Mouse (Mus musculus): Measurements from ENCODE around the gene Ggt6. TPM values are rescaled to one million over a fixed set of nuclear protein-coding genes. Genes with fewer than 3 reads are reported as not detected.

Gene Ggt6
- polyA plus RNA-seq, 1 experiment from 2014 or later, result 0.08 TPM

DNA sequence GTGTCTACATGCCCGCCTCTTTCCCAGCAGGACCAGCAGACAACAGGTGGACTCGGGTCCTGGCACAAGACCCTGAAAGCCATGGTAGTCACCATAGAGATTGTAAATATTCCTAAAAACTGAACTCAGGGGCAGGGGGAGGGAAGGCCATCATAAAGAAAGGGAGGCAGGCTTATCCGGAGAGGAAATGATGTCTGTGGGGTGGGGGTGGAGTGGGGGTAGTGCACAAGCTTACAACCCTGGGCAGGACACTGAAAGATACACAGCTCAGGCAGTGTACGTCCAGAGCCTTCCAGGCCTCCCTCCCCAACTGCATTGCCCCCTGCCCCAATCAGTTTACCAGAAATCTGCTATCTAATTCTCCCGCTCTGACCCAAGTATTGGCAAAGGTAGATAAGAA lies 51.8 kb downstream of the Ggt6 start:
- peaks cover 31% of the 10 kb centered on the region for H3K4me1 ChIP-seq
- WGBS, result 65% methylated on average over 5 of the region's 5 CpGs
- H3K27ac ChIP-seq, result no peak overlapping the region
- H3K27me3 ChIP-seq (ENCODE audit: low read depth, poor library complexity, severe bottlenecking), result peaks cover 53% of the 10 kb centered on the region
- no peaks in the 10 kb centered on the region for H3K36me3 ChIP-seq
- H3K4me3 ChIP-seq, result peak overlapping the region; percentile 6; the same call in 1 of the 2 replicates
- DNase-seq (ENCODE audit: low spot score), result no peak
- H3K9me3 ChIP-seq (replicated peaks), result no peaks in the 10 kb centered on the region

DNA sequence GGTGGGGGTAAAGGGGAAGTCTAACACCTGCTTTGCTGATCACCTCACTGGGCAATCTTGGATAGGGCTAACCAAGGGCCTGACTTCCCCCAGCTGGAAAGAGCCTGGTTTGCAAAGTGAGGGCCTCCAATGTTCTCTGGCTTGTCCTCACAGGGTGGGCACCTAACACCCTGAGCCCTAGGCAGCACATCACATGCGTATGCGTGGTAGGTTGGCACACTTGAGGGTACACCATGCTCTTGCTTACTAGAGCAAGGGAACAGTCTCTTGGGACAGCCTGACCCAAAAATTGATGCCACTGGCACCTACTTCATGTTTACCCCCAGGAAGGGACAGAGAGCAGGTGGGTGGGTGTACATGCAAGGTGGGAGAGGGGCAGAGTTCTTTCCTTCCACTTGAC lies 52.4 kb downstream of the Ggt6 start:
- H3K27ac ChIP-seq, result no peak overlapping the region
- WGBS, result 88% methylated on average over 2 of the region's 2 CpGs
- H3K27me3 ChIP-seq (ENCODE audit: low read depth, poor library complexity, severe bottlenecking), result peaks cover 53% of the 10 kb centered on the region
- peak overlapping the region; percentile 6; the same call in 1 of the 2 replicates for H3K4me3 ChIP-seq
- DNase-seq (ENCODE audit: low spot score), result no peak
- H3K9me3 ChIP-seq (replicated peaks), result no peaks in the 10 kb centered on the region
- peaks cover 31% of the 10 kb centered on the region for H3K4me1 ChIP-seq
- H3K36me3 ChIP-seq, result no peaks in the 10 kb centered on the region

Small RNA genes lying within 50 kb of the gene (microRNA-seq; reads per million reads assigned to microRNA genes)
- gene Mir6338, result not detected

Other genes with a start within 250 kb of the Ggt6 start
- gene Gm43951, start 228.7 kb upstream of the Ggt6 start, polyA plus RNA-seq (2016; fragmentation: Nextera tagmentation; extraction: Ambion mirVana), result 0.68 and 0.83 TPM in 2 replicates
- 11.7 and 13.2 TPM in 2 replicates for gene 4933427D14Rik, start 228.1 kb upstream of the Ggt6 start, polyA plus RNA-seq (2016; fragmentation: Nextera tagmentation; extraction: Ambion mirVana)
- gene Txndc17, start 228.0 kb upstream of the Ggt6 start, polyA plus RNA-seq (2016; fragmentation: Nextera tagmentation; extraction: Ambion mirVana), result 190 and 199 TPM in 2 replicates
- gene Med31, start 219.9 kb upstream of the Ggt6 start, polyA plus RNA-seq (2016; fragmentation: Nextera tagmentation; extraction: Ambion mirVana), result 44.7 and 47.4 TPM in 2 replicates
- gene Slc13a5, start 168.3 kb upstream of the Ggt6 start, polyA plus RNA-seq (2016; fragmentation: Nextera tagmentation; extraction: Ambion mirVana), result 0.10 and 0.20 TPM in 2 replicates
- 2.5 and 4.1 TPM in 2 replicates for gene Xaf1, start 133.9 kb upstream of the Ggt6 start, polyA plus RNA-seq (2016; fragmentation: Nextera tagmentation; extraction: Ambion mirVana)
- not detected in 2 replicates for gene Fbxo39, start 121.1 kb upstream of the Ggt6 start, polyA plus RNA-seq (2016; fragmentation: Nextera tagmentation; extraction: Ambion mirVana)
- 5.0 and 5.4 TPM in 2 replicates for gene Tekt1, start 73.1 kb upstream of the Ggt6 start, polyA plus RNA-seq (2016; fragmentation: Nextera tagmentation; extraction: Ambion mirVana)
- 11.7 and 14.2 TPM in 2 replicates for gene Smtnl2, start 23.8 kb upstream of the Ggt6 start, polyA plus RNA-seq (2016; fragmentation: Nextera tagmentation; extraction: Ambion mirVana)
- 234 and 274 TPM in 2 replicates for gene Mybbp1a, start 5.8 kb downstream of the Ggt6 start, polyA plus RNA-seq (2016; fragmentation: Nextera tagmentation; extraction: Ambion mirVana)
- 2.8 and 3.0 TPM in 2 replicates for gene Spns2, start 54.4 kb downstream of the Ggt6 start, polyA plus RNA-seq (2016; fragmentation: Nextera tagmentation; extraction: Ambion mirVana)
- gene Spns3, start 115.0 kb downstream of the Ggt6 start, polyA plus RNA-seq (2016; fragmentation: Nextera tagmentation; extraction: Ambion mirVana), result 0.15 TPM in 1 of 2 replicates, not detected in the other
- 76.9 and 85.6 TPM in 2 replicates for gene Ube2g1, start 171.8 kb downstream of the Ggt6 start, polyA plus RNA-seq (2016; fragmentation: Nextera tagmentation; extraction: Ambion mirVana)